Mouse (Mus musculus) liver, postnatal 0 days (tissue): ENCODE results near the gene Tmem29. TPM values are rescaled to one million over a fixed set of nuclear protein-coding genes. Genes with fewer than 3 reads are reported as not detected.
"Not testable (repeated sequence)": the region's sequence is repeated elsewhere in the genome, so short reads cannot be mapped to it uniquely, and the experiment has no call there.

Source experiments
- ATAC-seq: fragments of 200-750 bp; cut with Nextera tagmentation; 2 replicates; pipeline ENCODE4 v1.8.0; 2017; ENCODE audit warnings: mild to moderate bottlenecking, moderate library complexity
- DNase-seq: peaks from one replicate; pipeline ENCODE4 v3.0.0-alpha.2; 2016
- H3K27ac ChIP-seq: fragments of 300-500 bp; sonication (generic); 2 replicates; pipeline ENCODE4 v1.5.1; 2014; ENCODE audit warnings: antibody characterized with exemption, moderate library complexity, mild to moderate bottlenecking, low read depth
- H3K27me3 ChIP-seq: fragments of 300-500 bp; sonication (generic); 2 replicates; pipeline ENCODE4 v1.6.1; 2014; ENCODE audit warnings: low read length, control low read depth, mixed read lengths; ENCODE audit not compliant: insufficient read depth
- H3K36me3 ChIP-seq: fragments of 300-500 bp; sonication (generic); replicated peaks from 2 replicates; pipeline ENCODE4 v1.6.1; 2014; ENCODE audit warnings: mild to moderate bottlenecking, control low read depth, low read length, moderate library complexity, mixed read lengths; ENCODE audit not compliant: insufficient read depth
- H3K4me1 ChIP-seq: fragments of 300-500 bp; sonication (generic); 2 replicates; pipeline ENCODE4 v1.6.1; 2014; ENCODE audit warnings: antibody characterized with exemption, mild to moderate bottlenecking, control low read depth; ENCODE audit not compliant: insufficient read depth
- H3K4me2 ChIP-seq: fragments of 300-500 bp; sonication (generic); 2 replicates; pipeline ENCODE4 v1.6.1; 2014; ENCODE audit warnings: low read depth, mild to moderate bottlenecking, low read length, moderate library complexity, mixed read lengths
- H3K4me3 ChIP-seq: fragments of 300-500 bp; sonication (generic); 2 replicates; pipeline ENCODE4 v1.5.1; 2014; ENCODE audit warnings: low read depth, low read length
- H3K9ac ChIP-seq: fragments of 300-500 bp; sonication (generic); replicated peaks from 2 replicates; pipeline ENCODE4 v1.6.1; 2014; ENCODE audit warnings: mild to moderate bottlenecking, moderate library complexity
- H3K9me3 ChIP-seq: fragments of 300-500 bp; sonication (generic); 2 replicates; pipeline ENCODE4 v1.6.1; 2016; ENCODE audit warnings: mild to moderate bottlenecking, control low read depth, low read length, mixed read lengths
- CTCF ChIP-seq: sonication (generic); IDR thresholded peaks from 2 replicates; pipeline ENCODE4 v1.5.1; 2016; ENCODE audit warnings: antibody characterized with exemption, low read depth
- EP300 ChIP-seq: IDR thresholded peaks from 2 replicates; pipeline ENCODE4 v1.6.1; 2016; ENCODE audit warnings: antibody characterized with exemption, low read depth, mild to moderate bottlenecking
- WGBS: fragments of 180-500 bp; shearing (Covaris S2); extraction: QIAGEN DNeasy Blood & Tissue Kit; methylation state at CpG from one replicate; pipeline ENCODE4 v1.1.7; 2014; ENCODE audit not compliant: insufficient replicate concordance; 5-methylcytosine and 5-hydroxymethylcytosine counted together
- polyA plus RNA-seq: library from polyadenylated mRNA; unstranded; fragments of >200 nt; fragmentation: Nextera tagmentation; extraction: Ambion mirVana; gene quantifications from 2 replicates; pipeline ENCODE4 v1.2.1, GENCODE M21; 2015

Gene Tmem29
- polyA plus RNA-seq, 1 experiment from 2014 or later, result 10.0 TPM

GRCm38 (mm10) chrX:150468266-150468665 is 9.3 kb upstream of the Tmem29 start:
- TF ChIP-seq CTCF (no peak), EP300 (no peak)
- Histone ChIP-seq H3K4me1 (no peaks in the 10 kb centered on the region), H3K9me3 (no peaks in the 10 kb centered on the region), H3K36me3 (no peaks in the 10 kb centered on the region), H3K27ac (no peak overlapping the region), H3K4me2 (no peak overlapping the region), H3K4me3 (no peak overlapping the region), H3K9ac (no peak overlapping the region), H3K27me3 (no peaks in the 10 kb centered on the region)
- ATAC-seq (no peak), DNase-seq (no peak)
- 78% methylated on average over 2 of the region's 2 CpGs for WGBS

- H3K36me3 ChIP-seq, H3K4me1 ChIP-seq, H3K4me2 ChIP-seq, DNase-seq, H3K9me3 ChIP-seq, H3K27me3 ChIP-seq, H3K4me3 ChIP-seq, H3K9ac ChIP-seq: not testable (repeated sequence)
- peak; percentile 50 for ATAC-seq
- peak overlapping the region; percentile 39; the same call in 1 of the 2 replicates for H3K27ac ChIP-seq
- WGBS, result 59% methylated on average over 8 of the region's 8 CpGs
- peak; percentile 84 for TF ChIP-seq EP300
These were observed 7.9 kb upstream of the Tmem29 start for GRCm38 (mm10) chrX:150466817-150467216.

- Histone ChIP-seq H3K4me2 (no peak overlapping the region), H3K4me1 (no peaks in the 10 kb centered on the region), H3K4me3 (no peak overlapping the region), H3K36me3 (no peaks in the 10 kb centered on the region), H3K9me3 (no peaks in the 10 kb centered on the region), H3K27ac (no peak overlapping the region), H3K9ac (no peak overlapping the region), H3K27me3 (no peaks in the 10 kb centered on the region)
- no peak for ATAC-seq
- DNase-seq, result no peak
- WGBS, result 54% methylated on average over 2 of the region's 2 CpGs
- TF ChIP-seq EP300, result no peak
- no peak for TF ChIP-seq CTCF
These were observed 1.2 kb upstream of the Tmem29 start for GRCm38 (mm10) chrX:150460143-150460542.

- Histone ChIP-seq H3K9me3 (no peaks in the 10 kb centered on the region), H3K4me1 (no peaks in the 10 kb centered on the region), H3K4me3 (peak overlapping the region; percentile 58), H3K36me3 (no peaks in the 10 kb centered on the region), H3K4me2 (peak overlapping the region; percentile 72), H3K27ac (peak overlapping the region; percentile 60; the same call in 1 of the 2 replicates), H3K27me3 (no peaks in the 10 kb centered on the region), H3K9ac (peak overlapping the region; percentile 54)
- 45% methylated on average over 8 of the region's 8 CpGs for WGBS
- TF ChIP-seq EP300 (no peak), CTCF (no peak)
- DNase-seq (peak; percentile 22), ATAC-seq (peak; percentile 16; the same call in 1 of the 2 replicates)
These were observed 515 bp upstream of the Tmem29 start for GRCm38 (mm10) chrX:150459411-150459927.

- H3K4me1 ChIP-seq, result no peaks in the 10 kb centered on the region
- no peaks in the 10 kb centered on the region for H3K9me3 ChIP-seq
- H3K4me2 ChIP-seq, result peak overlapping the region; percentile 56
- ATAC-seq, result no peak
- no peak for DNase-seq
- 52% methylated on average over 3 of the region's 3 CpGs for WGBS
- H3K27ac ChIP-seq, result no peak overlapping the region
- H3K9ac ChIP-seq, result no peak overlapping the region
- no peak for TF ChIP-seq EP300
- no peak for TF ChIP-seq CTCF
- H3K27me3 ChIP-seq, result no peaks in the 10 kb centered on the region
- no peaks in the 10 kb centered on the region for H3K36me3 ChIP-seq
- H3K4me3 ChIP-seq, result peak overlapping the region; percentile 58
These were observed 818 bp downstream of the Tmem29 start for GRCm38 (mm10) chrX:150458136-150458535.

GRCm38 (mm10) chrX:150440505-150441338 is 18.2 kb downstream of the Tmem29 start:
- Histone ChIP-seq H3K9me3 (no peaks in the 10 kb centered on the region), H3K4me1 (no peaks in the 10 kb centered on the region), H3K27me3 (no peaks in the 10 kb centered on the region), H3K36me3 (no peaks in the 10 kb centered on the region), H3K4me3 (peak overlapping the region; percentile 25), H3K27ac (no peak overlapping the region), H3K4me2 (peak overlapping the region; percentile 62), H3K9ac (no peak overlapping the region)
- peak; percentile 49 for DNase-seq
- 25% methylated on average over 18 of the region's 18 CpGs for WGBS
- ATAC-seq, result peak; percentile 72
- TF ChIP-seq CTCF (no peak), EP300 (no peak)
